Comparison of ENCODE assay signal across 25 mouse cellular contexts in genomic region chr3:79672188-79672587, GRCm38 (mm10). TPM values are rescaled to one million over a fixed set of nuclear protein-coding genes. Genes with fewer than 3 reads are reported as not detected.
"Had no signal": no experiment of that assay in that cellular context is flagged by ENCODE, and none has a peak within 500 bp of the region (broad histone marks: within the 10 kb centered on the region; RNA-seq: fewer than 3 reads in every experiment).

No protein-coding gene starts in this region.

- H3K9ac ChIP-seq: limb, embryonic 15.5 days; liver, embryonic 14.5 days; liver, postnatal 0 days; lung, embryonic 14.5 days; midbrain, embryonic 12.5 days; midbrain, embryonic 15.5 days; neural tube, embryonic 13.5 days; stomach, embryonic 15.5 days had no signal

- ATAC-seq: intestine, postnatal 0 days; liver, postnatal 0 days; lung, postnatal 0 days; midbrain, embryonic 15.5 days had no signal

- H3K4me1 ChIP-seq: limb, embryonic 15.5 days; midbrain, embryonic 12.5 days; midbrain, embryonic 15.5 days; neural tube, embryonic 13.5 days; stomach, embryonic 15.5 days had no signal

- H3K27ac ChIP-seq: left cerebral cortex, adult 2 months; limb, embryonic 15.5 days; liver, embryonic 14.5 days; macrophage; midbrain, embryonic 12.5 days; midbrain, embryonic 15.5 days; neural tube, embryonic 13.5 days; stomach, embryonic 15.5 days had no signal

- H3K27me3 ChIP-seq: limb, embryonic 15.5 days; midbrain, embryonic 12.5 days; midbrain, embryonic 15.5 days; neural tube, embryonic 13.5 days; stomach, embryonic 15.5 days had no signal

- H3K4me3 ChIP-seq: left cerebral cortex, adult 2 months; limb, embryonic 15.5 days; midbrain, embryonic 12.5 days; midbrain, embryonic 15.5 days; myocyte; neural tube, embryonic 13.5 days; stomach, embryonic 15.5 days had no signal

- H3K9me3 ChIP-seq: limb, embryonic 15.5 days; midbrain, embryonic 12.5 days; midbrain, embryonic 15.5 days; neural tube, embryonic 13.5 days; stomach, embryonic 15.5 days had no signal

- H3K36me3 ChIP-seq: limb, embryonic 15.5 days; midbrain, embryonic 12.5 days; midbrain, embryonic 15.5 days; neural tube, embryonic 13.5 days; stomach, embryonic 15.5 days had no signal

- DNase-seq: kidney, adult 9 months; kidney, postnatal 10 days; kidney, postnatal 36 days; layer of hippocampus, postnatal 36 days; liver, postnatal 0 days; lung, embryonic 14.5 days; retina, postnatal 1 day; right cerebral cortex, postnatal 25 days; spleen, adult 18-20 months; thymus, adult 2 months; thymus, postnatal 14 days; thymus, postnatal 4 days had no signal

- H3K4me2 ChIP-seq: limb, embryonic 15.5 days; liver, embryonic 11.5 days; lung, embryonic 14.5 days; midbrain, embryonic 12.5 days; midbrain, embryonic 15.5 days; neural tube, embryonic 13.5 days; stomach, embryonic 15.5 days had no signal

RNA-seq across cellular contexts. Expression of gene 4930579G24Rik, which starts 43.3 kb away (rescaled TPM):
- total RNA-seq: monocyte, adult 5-6 weeks had no signal
